Mouse (Mus musculus) CH12.LX (cell line): ENCODE data around the gene Il31ra. TPM values are rescaled to one million over a fixed set of nuclear protein-coding genes. Genes with fewer than 3 reads are reported as not detected.

Experiments used
- DNase-seq: peaks from one replicate; pipeline ENCODE4 v3.0.0-alpha.2; 2013; ENCODE audit errors: extremely low read depth
- H3K27ac ChIP-seq: 2 replicates; pipeline ENCODE4 v1.5.1; 2012; ENCODE audit warnings: low read depth, mild to moderate bottlenecking, control low read depth, moderate library complexity; ENCODE audit not compliant: insufficient read depth
- H3K27me3 ChIP-seq: replicated peaks from 2 replicates; pipeline ENCODE3; 2012; ENCODE audit warnings: inconsistent platforms
- H3K36me3 ChIP-seq, 2 experiments: replicated peaks in 1 of 2; 2 replicates each; pipeline versions ENCODE3 to v1.6.1; 2012; ENCODE audit warnings: inconsistent platforms in 1 of 2, low read length in 1 of 2, mild to moderate bottlenecking in 1 of 2, mixed read lengths in 1 of 2, moderate library complexity in 1 of 2; ENCODE audit not compliant: control insufficient read depth in 1 of 2, insufficient read depth in 1 of 2
- H3K4me1 ChIP-seq, 2 experiments: 2 replicates each; pipeline ENCODE4 v1.6.1; 2012; ENCODE audit warnings: inconsistent platforms in 1 of 2, moderate library complexity in 1 of 2; ENCODE audit not compliant: insufficient read depth in 2 of 2, control insufficient read depth in 1 of 2
- H3K4me2 ChIP-seq: 2 replicates; pipeline ENCODE4 v1.6.1; 2012; ENCODE audit warnings: low read depth, mild to moderate bottlenecking, control low read depth; ENCODE audit not compliant: poor library complexity, insufficient read depth, severe bottlenecking
- H3K4me3 ChIP-seq, 3 experiments: fragments of 150-350 bp in 1 of 3; sonication (generic) in 1 of 3; replicated peaks in 1 of 3; 2 replicates each; pipeline versions ENCODE3 to v1.5.1; 2011 to 2012; ENCODE audit warnings: low read depth in 2 of 3, low read length in 2 of 3, mild to moderate bottlenecking in 2 of 3, moderate library complexity in 2 of 3, control low read depth in 1 of 3, improper control_type of control experiment in 1 of 3, inconsistent platforms in 1 of 3, mixed read lengths in 1 of 3; ENCODE audit not compliant: poor library complexity in 1 of 3
- H3K79me2 ChIP-seq: replicated peaks from 2 replicates; pipeline ENCODE4 v1.6.1; 2012; ENCODE audit warnings: mild to moderate bottlenecking, moderate library complexity; ENCODE audit not compliant: control insufficient read depth, poor library complexity, insufficient read depth, severe bottlenecking; ENCODE audit errors: extremely low read depth
- H3K9ac ChIP-seq: 2 replicates; pipeline ENCODE4 v1.6.1; 2012; ENCODE audit warnings: low read depth, mild to moderate bottlenecking, control low read depth, moderate library complexity; ENCODE audit not compliant: insufficient read depth
- H3K9me3 ChIP-seq: replicated peaks from 2 replicates; pipeline ENCODE3; 2012; ENCODE audit warnings: low read length, inconsistent platforms, mixed read lengths
- CHD1 ChIP-seq: IDR thresholded peaks from 2 replicates; pipeline ENCODE4 v1.6.1; 2012; ENCODE audit warnings: low read depth, low read length, improper control_type of control experiment, inconsistent platforms
- EP300 ChIP-seq: IDR thresholded peaks from 2 replicates; pipeline ENCODE4 v1.6.1; 2011; ENCODE audit warnings: low read length, improper control_type of control experiment
- HCFC1 ChIP-seq: IDR thresholded peaks from 2 replicates; pipeline ENCODE4 v1.6.1; 2012; ENCODE audit warnings: low read depth, mild to moderate bottlenecking, inconsistent platforms, low read length, improper control_type of control experiment
- JUN ChIP-seq: IDR thresholded peaks from 2 replicates; pipeline ENCODE4 v1.6.1; 2011; ENCODE audit warnings: low read depth, mild to moderate bottlenecking, low read length, improper control_type of control experiment, moderate library complexity; ENCODE audit not compliant: insufficient read depth
- MAX ChIP-seq: IDR thresholded peaks from 2 replicates; pipeline ENCODE4 v1.6.1; 2011; ENCODE audit warnings: low read length, improper control_type of control experiment
- MEF2A ChIP-seq: IDR thresholded peaks from 2 replicates; pipeline ENCODE4 v1.6.1; 2014; ENCODE audit warnings: low read depth, mild to moderate bottlenecking, inconsistent platforms, low read length, improper control_type of control experiment, borderline replicate concordance
- MXI1 ChIP-seq: IDR thresholded peaks from 2 replicates; pipeline ENCODE4 v1.6.1; 2011; ENCODE audit warnings: mild to moderate bottlenecking, low read depth, low read length, improper control_type of control experiment
- MYC ChIP-seq: IDR thresholded peaks from 2 replicates; pipeline ENCODE4 v1.6.1; 2011; ENCODE audit warnings: low read depth, mild to moderate bottlenecking, improper control_type of control experiment, low read length
- PAX5 ChIP-seq: IDR thresholded peaks from 2 replicates; pipeline ENCODE4 v1.6.1; 2012; ENCODE audit warnings: low read length, inconsistent platforms, mixed read lengths
- SIN3A ChIP-seq: IDR thresholded peaks from 2 replicates; pipeline ENCODE4 v1.6.1; 2012; ENCODE audit warnings: low read length, improper control_type of control experiment, inconsistent platforms
- TCF12 ChIP-seq: IDR thresholded peaks from 2 replicates; pipeline ENCODE4 v1.6.1; 2014; ENCODE audit warnings: low read depth, mild to moderate bottlenecking, inconsistent platforms, low read length, improper control_type of control experiment
- UBTF ChIP-seq: IDR thresholded peaks from 2 replicates; pipeline ENCODE4 v1.6.1; 2012; ENCODE audit warnings: low read depth, mild to moderate bottlenecking, inconsistent platforms, low read length, improper control_type of control experiment, moderate library complexity
- USF1 ChIP-seq: IDR thresholded peaks from 2 replicates; pipeline ENCODE4 v1.6.1; 2014; ENCODE audit warnings: low read depth, mild to moderate bottlenecking, inconsistent platforms, low read length, improper control_type of control experiment
- ZMIZ1 ChIP-seq: IDR thresholded peaks from 2 replicates; pipeline ENCODE4 v1.6.1; 2012; ENCODE audit warnings: low read depth, mild to moderate bottlenecking, inconsistent platforms, low read length, improper control_type of control experiment
- ZNF384 ChIP-seq: IDR thresholded peaks from 2 replicates; pipeline ENCODE4 v1.6.1; 2012; ENCODE audit warnings: low read depth, low read length, improper control_type of control experiment, inconsistent platforms
- dilution Hi-C: fragments of 300-500 bp; cut with MboI; formaldehyde crosslinking; loops from 2 replicates; pipeline ENCODE4 v1.14.3; 2020; ENCODE audit warnings: low sequenced_read_pairs; ENCODE audit not compliant: extremely low pct_unique_long_range_greater_than_20kb, extremely low pct_ligation_motif_present
- in situ Hi-C: fragments of 300-500 bp; cut with MboI; formaldehyde crosslinking; loops from 3 replicates; pipeline ENCODE4 v1.14.3; 2019; ENCODE audit warnings: low sequenced_read_pairs, low pct_ligation_motif_present, low pct_unique_long_range_greater_than_20kb, mixed read lengths
- polyA plus RNA-seq: library from polyadenylated mRNA; unstranded; fragments of >175 nt; gene quantifications from 2 replicates; pipeline ENCODE4 v1.2.1, GENCODE M21; 2012; ENCODE audit warnings: low read depth; ENCODE audit not compliant: insufficient read length
- total RNA-seq, 2 experiments: library from RNA; depleted of rRNA; stranded (reverse); fragments of 300-350 nt in 1 of 2; fragments of >200 nt in 1 of 2; gene quantifications; 2 replicates each; pipeline ENCODE4 v1.2.3; 2012 to 2014

Il31ra gene
- total and polyA plus RNA-seq, 3 experiments, result not detected

- in situ Hi-C loops, result loop anchor here (5.0 kb wide), 1 partner anchor 231 kb away; no protein-coding TSS in a partner anchor
- Histone ChIP-seq H3K79me2 (no peaks in the 10 kb centered on the region), H3K4me1 (peaks cover 3 to 10% of the 10 kb centered on the region in 2 experiments; a peak in 2 of 4 replicates), H3K9ac (no peak overlapping the region), H3K4me3 (no peak overlapping the region), H3K27ac (no peak overlapping the region), H3K9me3 (peaks cover 6% of the 10 kb centered on the region), H3K36me3 (no peaks in the 10 kb centered on the region), H3K27me3 (no peaks in the 10 kb centered on the region), H3K4me2 (no peak overlapping the region)
- TF ChIP-seq USF1 (no peak), UBTF (no peak), PAX5 (no peak), EP300 (no peak), ZMIZ1 (no peak), MYC (no peak), TCF12 (no peak), JUN (no peak), MEF2A (no peak), ZNF384 (no peak), CHD1 (no peak)
- DNase-seq, result no peak
- dilution Hi-C loops, result no loop called here
These were observed 70.7 kb downstream of the Il31ra start for GRCm38 (mm10) chr13:112523346-112523970.

- dilution Hi-C loops (no loop called here), in situ Hi-C loops (loop anchor here (5.0 kb wide), 1 partner anchor 231 kb away; no protein-coding TSS in a partner anchor)
- Histone ChIP-seq H3K9me3 (peaks cover 6% of the 10 kb centered on the region), H3K4me1 (peaks cover 3 to 10% of the 10 kb centered on the region in 2 experiments; a peak in 3 of 4 replicates), H3K4me3 (no peak overlapping the region), H3K4me2 (no peak overlapping the region), H3K27me3 (no peaks in the 10 kb centered on the region), H3K79me2 (no peaks in the 10 kb centered on the region), H3K36me3 (no peaks in the 10 kb centered on the region), H3K9ac (no peak overlapping the region), H3K27ac (no peak overlapping the region)
- DNase-seq, result no peak
- no peak for TF ChIP-seq SIN3A
- no peak for TF ChIP-seq MXI1
- no peak for TF ChIP-seq HCFC1
- TF ChIP-seq MAX, result no peak
- no peak for TF ChIP-seq MYC
These were observed 71.3 kb downstream of the Il31ra start for GRCm38 (mm10) chr13:112522896-112523295.
